Mouse (Mus musculus) megakaryocyte progenitor cell, adult 5-6 weeks (primary cell): ENCODE measurements around the gene Cttnbp2. TPM values are rescaled to one million over a fixed set of nuclear protein-coding genes. Genes with fewer than 3 reads are reported as not detected.

Experiments used
- ATAC-seq: replicated peaks from 2 replicates; pipeline ENCODE4 v1.8.0; 2016; ENCODE audit warnings: mild to moderate bottlenecking, moderate TSS enrichment, inconsistent platforms; ENCODE audit not compliant: poor library complexity
- total RNA-seq, 2 experiments: library from RNA; stranded (forward) in 1 of 2; stranded (reverse) in 1 of 2; fragments of 157-497, 149-512 nt in 1 of 2; fragments of 200-1000 nt in 1 of 2; gene quantifications; 2 replicates each; pipeline versions ENCODE4 v1.2.3 to v1.2.4; 2015 to 2017

Cttnbp2 gene
- total RNA-seq, 2 experiments from 2014 or later: not detected

DNA sequence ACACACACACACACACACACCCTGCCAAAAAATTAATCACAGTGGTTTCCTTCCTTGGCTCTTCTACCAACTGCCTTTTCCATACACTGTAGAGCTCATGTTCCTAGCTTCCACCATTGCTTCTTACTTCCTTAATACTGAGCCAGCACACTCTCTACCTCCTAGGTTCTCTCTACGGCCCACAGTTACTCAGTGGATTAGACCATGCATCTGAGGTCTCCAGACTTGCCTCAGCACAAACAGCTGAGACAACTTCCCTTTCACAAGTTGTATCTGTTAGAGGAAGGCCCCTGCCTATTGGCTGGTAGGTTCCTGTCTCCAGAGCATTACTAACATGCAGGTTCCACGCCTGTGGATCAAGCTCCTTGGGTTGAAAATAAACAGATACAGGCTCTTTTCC, 45.4 kb downstream of the Cttnbp2 start:
- peak; percentile 72 for ATAC-seq

DNA sequence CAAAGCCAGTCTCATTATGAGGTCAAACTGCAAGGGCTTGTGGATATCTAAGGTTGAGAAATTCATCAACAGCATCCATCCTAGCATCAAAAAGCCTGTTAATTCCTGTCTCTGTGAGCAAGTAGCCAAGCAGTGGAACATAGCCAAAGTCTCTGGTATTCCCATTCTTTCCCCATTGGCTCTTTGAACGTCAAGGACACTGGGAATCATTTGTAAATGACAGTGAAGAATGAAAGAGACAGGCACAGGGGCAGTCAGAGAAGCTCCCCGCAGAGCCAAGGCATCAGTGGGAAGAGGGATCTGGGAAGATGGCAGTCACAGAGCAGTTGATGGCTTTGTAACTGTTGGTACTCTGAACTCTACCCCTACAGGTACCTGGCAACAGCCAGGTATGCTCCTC, 46.9 kb downstream of the Cttnbp2 start:
- ATAC-seq: no peak

DNA sequence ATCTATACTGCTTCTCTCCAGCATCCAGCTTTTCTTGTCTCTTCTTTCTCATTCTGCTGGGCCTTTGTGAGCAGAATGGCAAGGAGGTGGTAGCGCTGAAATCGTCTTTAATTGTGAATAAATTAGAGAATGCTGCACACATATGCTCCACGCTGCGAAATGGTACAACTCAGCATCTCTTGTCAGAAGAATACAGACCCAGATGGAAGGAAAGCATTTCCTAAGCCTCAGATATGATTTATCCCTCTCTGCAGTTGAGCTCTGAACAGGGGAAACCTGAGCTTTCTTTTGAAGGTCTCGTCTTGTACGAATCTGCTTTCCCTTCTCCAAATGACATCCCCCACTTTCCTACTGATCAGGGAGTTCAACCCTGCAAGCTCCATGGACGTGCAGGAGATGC, 48.4 kb downstream of the Cttnbp2 start:
- no peak for ATAC-seq

DNA sequence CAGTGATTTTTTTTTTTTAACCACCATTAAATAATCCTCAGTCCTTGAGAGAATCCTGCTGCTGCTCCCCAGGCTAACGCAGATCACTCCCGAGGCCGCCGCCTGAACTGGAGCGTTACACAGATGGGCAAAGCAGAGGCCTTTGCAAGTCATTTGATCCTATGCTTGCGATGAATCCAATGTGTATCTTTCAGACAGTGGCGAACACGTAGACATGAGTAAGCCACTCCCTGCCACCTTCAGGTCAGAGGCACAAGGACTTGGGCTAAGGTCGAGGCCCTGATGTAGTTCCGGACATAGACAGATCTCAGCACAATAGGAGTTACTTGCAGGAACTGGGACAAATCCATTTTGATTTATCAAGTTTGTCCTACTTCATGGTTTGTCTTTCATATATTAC, 49.0 kb downstream of the Cttnbp2 start:
- ATAC-seq: no peak

DNA sequence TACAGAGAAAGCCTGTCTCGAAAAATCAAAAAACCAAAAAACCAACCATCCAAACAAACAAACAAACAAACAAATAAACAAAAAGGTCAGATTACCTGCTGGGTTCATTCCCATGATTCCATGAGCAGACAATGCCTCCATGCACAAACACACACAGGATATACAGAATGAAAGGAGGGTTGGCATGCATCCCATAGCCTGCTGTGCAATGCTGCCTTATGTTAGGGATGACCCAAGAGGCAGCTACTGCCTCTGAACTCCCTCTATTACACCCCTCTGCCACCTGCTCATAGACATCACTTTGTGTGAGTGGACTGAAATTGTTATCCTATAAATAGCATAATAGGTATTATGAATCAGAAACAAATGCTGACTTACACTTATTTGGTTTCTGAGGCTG, 55.0 kb downstream of the Cttnbp2 start:
- ATAC-seq: no peak

DNA sequence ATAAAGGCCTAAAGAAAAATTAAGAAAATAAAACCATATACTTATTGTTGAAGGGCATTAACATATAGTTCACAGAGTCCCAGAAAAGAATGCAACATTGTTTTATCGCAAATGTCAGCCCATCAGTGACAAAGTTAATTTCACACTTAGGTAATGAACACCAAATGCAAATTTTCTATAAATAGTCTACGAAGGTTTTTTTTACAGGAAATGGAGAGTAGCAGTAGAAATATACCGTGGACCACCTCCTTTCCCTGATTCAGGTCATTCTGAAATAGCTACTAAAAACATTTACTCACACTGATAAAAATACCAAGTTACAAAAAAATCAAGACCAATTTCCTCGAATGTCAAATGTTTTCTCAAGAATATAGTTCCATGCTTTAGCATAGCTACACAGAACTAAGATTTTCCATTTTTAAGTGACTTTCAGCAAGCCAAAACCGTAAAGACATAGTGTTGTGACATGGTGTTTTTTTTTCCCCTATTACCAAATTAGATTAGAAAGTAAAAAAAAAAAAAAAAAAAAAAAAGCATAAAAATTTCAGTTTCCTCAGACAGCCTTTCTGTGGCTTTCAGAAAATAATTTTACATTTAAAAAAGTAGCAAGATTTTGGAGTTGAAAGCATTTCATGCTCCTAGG, 64.0 kb downstream of the Cttnbp2 start:
- ATAC-seq: no peak

DNA sequence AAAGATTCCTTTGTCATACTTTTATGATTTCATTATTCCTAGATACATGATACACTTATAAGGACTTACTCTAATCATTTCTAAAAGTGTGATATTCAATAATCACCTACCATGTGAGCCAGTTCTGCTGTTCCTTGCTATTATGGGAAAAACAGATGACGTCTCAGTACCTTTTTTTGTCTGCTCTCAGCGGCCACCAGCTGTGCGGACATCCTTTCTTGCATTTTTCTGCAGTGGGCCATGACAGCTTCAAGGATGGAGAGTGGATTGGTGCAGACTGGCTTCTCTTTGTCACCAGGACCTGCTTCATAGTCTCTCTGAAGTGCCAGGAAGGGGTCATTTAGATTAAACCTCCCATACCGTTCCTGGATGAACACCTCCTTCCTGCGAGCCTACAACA, 66.6 kb downstream of the Cttnbp2 start:
- no peak for ATAC-seq

DNA sequence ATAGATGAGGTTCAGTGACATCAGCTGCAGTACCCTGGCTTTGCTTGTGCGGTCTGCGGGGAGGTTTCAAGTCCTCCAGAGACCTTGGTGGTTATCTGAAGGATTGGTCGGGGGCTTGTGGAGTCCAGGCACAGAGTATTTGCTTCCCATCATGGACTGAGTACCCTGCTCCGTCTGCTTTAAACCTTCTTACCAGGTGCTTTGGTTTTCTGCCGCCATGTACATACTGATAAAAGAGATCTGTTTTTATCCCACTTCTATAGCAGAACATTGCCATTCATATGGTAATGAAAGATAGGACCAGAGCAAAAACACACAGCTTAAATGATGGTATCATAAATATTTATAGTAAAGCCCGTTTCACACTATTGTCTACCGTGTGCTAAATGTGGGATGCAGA, 67.7 kb downstream of the Cttnbp2 start:
- ATAC-seq: no peak

DNA sequence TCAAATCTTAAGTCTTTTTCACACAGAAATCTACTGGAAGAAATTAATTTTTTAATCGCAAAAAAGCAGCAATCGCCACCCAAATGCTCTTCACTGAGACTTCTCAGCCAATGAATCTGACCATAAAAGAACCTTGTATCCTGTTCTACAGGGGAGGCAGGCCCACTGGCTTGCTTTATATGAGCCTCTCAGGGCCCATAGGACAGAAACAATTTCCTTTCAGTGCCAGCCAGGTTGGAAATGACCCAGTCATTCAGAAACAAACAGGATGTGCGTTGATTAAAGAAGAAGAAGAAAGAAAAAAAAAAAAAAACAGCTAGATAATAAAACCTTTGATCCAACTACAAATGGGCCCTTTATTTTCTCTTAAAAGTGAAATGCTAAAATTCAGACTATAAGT, 68.3 kb downstream of the Cttnbp2 start:
- no peak for ATAC-seq

DNA sequence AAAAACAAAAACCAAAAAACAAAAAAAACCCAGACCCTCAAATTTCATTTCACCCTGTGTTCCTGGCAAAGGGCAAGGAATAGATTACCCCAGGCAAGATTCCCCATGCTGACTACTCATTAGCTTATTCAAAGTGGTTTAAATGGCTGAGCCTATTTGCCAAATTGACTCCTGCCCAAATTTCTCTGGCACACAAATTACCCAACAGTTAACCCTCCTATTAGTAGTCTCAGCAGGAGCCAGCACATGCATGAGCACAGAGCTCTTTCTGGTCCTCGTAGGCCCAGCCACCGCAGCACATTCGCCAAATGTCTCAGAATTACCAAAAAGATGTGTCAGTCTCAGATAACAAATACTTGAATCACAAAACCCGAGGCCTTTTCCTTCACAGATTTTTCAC, 68.9 kb downstream of the Cttnbp2 start:
- no peak for ATAC-seq

DNA sequence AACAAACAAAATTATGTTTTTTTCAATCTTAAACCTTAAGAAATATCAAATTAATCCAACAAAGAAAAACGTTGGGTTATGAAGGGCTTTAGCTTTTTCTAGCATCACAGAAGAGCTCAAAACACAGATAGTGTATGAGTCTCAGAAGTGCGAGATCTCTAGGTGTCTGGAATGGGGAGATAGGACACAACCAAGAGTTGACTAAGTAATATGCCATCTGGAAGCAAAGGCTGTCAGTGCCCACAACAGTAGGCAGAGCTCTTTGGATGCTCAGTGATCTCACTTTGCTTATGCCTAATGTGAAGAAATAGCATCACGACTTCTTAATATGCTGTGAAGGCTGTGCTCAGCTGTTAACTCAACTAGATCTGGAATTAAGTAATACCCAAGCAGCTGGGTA, 72.3 kb downstream of the Cttnbp2 start:
- ATAC-seq: peak; percentile 68

DNA sequence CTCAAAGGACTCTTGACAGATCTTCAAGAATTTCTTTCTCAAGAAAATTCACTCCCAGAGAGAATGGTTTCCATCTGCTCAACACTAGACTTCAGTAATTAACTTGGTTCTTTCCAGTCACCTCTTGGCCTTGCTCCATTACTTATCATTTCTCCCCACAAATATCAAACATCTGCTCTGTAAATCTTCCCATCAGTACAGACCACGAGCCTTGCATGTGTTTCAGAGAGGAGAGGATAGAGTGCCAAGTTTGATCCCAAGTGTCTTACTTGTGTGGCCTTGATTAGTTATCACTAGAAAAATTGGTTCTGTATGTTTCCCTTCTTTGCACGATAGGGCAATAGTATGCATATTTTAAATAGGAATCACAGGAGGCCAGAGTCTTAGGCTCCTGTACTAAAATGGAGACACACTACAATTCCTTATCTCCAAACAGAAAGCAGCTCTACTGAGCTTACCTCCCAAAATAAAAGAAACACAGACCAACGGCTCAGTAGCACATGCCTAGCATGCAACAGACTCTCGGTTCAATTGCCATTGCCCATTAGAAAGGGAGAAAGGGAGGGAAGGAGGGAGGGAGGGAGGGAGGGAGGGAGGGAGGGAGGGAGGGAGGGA, 73.6 kb downstream of the Cttnbp2 start:
- peak; percentile 85 for ATAC-seq

DNA sequence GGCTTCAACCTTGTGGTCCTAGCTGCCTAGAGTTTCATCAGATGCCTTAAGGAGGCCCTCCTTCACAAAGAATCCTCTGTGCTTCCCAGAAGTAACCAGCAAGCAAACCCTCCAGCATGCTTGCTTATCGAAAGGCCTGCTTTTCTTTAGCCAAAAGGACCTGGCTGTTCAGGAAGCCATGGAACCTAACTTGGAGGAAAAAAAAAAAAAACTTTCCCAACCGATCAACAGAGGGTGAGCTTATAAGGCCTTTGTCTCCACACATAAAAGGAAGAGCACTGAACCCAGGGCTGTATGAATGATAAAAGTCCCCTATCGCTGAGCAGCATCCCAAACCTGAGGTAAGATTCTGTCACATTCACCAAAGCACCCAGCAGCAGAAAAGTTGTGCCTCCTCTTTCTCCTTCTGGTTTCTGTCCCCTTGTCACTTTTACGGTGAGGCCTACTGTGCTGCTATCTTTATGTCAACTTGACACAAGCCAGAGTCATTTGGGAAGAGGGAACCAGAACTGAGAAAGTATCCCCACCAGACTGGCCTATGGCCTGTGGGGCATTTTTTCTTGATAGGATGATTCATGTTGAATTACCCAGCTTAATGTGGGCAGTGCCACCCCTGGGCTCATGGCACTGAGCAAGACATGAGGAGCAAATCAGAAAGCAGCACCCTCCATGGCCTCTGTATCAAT, 78.4 kb downstream of the Cttnbp2 start:
- no peak for ATAC-seq

DNA sequence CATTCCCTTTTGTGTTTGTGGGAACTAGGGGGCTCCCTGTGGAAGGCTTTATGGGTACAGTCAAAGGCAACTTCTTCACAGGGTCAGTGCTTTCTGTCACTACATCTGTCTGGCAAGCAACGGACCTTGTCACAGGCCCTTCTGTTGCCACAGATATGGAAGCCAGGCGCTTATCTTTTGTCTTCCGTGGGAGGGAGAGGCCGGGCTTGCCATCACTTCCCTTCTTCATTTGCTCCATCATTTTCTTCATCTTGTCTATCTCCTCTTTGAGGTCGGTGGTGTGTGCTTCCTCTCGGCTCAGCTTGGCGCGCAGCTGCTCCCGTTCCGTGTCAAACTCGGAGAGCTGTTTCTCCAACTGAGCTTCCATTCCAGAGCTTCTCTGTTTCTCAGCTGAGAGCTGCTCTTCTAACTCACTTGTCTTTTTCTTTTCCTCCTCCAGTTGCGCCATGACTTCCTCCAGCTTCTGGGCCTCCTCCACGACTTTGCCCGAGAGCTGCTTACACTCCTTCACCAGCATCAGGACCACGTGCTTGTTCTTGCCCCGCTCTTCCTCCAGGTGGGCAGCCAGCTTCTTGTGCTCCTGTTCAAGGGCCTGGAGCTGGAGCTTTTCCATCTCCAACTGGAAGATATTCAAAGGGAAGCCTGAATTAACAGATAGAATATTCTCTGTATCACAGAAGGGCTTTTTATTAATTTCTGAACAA, 79.7 kb downstream of the Cttnbp2 start:
- peak; percentile 89 for ATAC-seq

DNA sequence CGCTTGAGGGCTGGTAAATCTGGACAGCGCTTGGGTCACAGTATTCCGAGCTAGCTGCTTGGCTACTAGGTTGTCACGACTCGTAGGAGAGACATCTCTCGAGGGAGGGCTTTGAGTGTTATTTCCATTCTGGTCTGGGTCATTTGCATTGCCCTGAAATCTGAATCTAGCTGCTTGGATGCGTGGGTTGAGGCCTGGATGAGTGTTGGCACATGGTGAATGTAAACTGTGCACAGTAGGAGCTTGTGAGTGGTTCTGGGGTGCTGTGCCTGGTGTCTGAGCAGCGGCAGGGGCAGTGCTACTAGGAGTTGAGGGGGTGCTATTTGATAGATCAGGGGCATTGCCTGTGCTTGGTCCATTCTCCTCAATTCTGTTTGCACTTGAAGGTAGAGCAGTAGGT, 80.3 kb downstream of the Cttnbp2 start:
- 0 out of 2 replicates have a peak, but pooled peaks have one; percentile 7 for ATAC-seq

DNA sequence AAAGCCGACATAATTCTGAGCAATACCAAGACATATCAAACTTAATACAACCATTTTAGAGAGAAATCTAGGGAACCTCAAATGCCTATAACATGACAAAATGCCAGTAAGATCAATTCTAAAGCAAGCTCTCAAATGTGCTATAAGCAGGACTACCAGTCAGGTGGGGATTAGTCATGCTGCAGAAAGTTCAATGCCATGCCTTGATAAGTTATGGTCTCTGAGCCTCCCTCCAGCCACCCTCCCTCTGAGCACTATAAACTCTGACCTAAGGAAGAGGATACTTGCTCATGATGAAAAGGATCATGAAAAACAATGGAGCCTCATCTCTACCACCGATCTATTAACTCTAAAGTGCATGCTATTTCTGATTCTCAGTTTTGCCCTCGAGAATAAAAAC, 82.3 kb downstream of the Cttnbp2 start:
- no peak for ATAC-seq

DNA sequence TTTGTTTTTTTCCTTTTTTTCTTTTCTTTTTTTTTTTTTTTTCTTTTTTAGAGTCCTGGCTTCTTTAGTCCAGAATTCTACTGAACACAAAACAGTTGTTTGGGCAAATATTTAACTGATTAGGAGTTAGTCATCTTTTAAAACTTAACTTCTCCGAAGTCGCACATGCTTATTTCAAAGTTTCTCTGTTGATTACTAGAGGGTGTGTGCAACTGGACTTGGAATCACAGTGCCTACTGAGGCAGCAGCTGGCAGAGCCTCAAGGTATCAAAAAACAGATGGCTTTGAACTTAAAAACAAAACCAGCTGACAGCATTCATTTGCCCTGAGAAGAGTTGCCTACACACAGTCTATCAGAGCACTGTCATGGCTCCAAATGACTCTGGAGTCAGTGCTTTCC, 82.8 kb downstream of the Cttnbp2 start:
- ATAC-seq: no peak

DNA sequence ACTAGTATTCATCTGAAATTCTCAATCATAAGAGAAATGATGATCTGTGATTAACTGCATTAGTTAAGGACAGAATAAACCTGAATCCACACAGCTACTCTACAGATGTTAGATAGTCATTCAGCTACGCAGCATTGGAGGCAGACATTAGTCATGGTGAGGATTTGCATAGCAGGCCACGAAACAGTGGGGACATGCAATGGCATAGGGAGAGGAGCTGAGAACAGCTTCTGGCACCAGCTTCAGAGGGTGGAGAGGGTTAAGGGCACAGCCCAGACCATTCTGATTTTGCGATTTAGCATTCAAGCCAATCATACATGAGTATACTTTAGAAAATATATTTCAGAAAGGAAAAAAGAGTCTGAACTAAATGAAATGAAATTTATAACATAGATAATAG, 84.6 kb downstream of the Cttnbp2 start:
- ATAC-seq: no peak

DNA sequence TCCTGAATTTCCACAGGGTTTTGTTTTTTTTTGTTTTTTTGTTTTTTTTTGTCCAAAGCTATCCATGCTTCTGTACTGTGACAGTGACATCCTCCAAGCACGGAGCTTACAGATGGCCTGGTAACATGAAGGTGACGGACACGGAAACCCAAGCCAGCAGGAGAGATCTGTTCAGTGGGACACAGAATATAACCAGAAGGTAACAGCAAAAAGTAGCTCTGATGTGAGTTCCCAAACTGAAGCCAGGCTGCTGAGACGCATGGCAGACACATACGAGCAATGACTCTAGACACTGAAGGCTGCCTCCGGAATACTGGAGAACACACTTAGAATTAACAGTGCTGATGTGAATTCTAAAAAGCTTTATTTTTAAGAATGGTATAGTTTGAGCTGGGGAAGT, 89.8 kb downstream of the Cttnbp2 start:
- ATAC-seq: no peak

DNA sequence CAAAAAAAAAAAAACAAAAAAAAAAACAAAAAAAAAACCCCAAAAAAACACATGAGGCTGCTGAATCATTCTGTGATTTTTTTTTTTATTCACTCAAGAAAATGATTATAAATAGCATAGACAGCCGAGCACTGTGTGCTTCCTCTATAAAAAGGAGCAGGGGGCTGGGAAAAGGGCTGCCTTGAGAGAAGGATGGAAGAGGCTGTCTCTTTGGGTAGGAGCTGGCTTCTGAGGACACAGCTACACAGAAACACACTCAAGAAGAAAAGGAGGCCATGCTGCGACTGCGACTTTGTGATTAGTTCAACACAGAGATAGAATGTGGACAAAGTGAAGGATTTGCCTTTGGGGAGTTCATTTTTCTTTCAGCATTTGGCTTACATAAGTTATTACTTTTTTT, 90.3 kb downstream of the Cttnbp2 start:
- no peak for ATAC-seq

DNA sequence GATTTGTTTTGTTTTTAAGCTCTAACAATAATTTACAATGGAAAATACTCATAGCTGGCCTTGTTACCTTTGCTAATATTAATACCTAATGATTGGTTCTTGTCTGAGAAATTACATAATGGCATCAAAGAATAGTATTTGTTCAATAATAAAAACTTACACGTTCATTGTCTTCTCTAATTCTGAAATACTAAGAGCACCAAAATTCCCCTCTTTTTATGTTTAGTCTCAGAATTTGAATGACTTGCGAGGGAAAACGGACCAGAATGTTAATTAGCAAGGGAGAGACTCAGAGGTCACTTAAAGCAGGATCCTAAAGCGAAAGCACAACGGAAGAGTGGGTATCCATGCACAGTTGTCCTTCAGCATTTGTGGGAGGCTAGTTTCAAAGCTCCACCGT, 91.5 kb downstream of the Cttnbp2 start:
- ATAC-seq: no peak

DNA sequence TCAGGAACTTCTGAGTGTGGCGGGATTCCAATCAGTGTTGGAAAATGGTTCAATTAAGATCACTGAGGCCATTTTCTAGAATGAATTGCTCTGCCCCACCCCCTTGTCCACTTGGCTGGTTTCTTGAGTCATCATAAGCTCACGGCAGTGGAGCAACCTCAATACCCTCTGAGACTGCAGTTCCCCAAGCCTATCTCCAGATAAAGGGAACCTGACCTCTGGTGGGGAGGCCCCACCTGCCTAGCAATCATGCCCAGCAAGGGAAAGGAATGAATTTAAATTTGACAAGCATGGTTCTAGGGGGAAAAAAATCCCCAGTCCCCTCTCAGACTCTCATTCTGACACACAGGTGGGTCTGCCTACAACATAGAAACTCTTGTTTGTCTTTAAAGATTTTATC, 93.1 kb downstream of the Cttnbp2 start:
- ATAC-seq: 0 out of 2 replicates have a peak, but pooled peaks have one; percentile 29
